Mouse (Mus musculus): ENCODE data around the gene Rftn1.

DNA sequence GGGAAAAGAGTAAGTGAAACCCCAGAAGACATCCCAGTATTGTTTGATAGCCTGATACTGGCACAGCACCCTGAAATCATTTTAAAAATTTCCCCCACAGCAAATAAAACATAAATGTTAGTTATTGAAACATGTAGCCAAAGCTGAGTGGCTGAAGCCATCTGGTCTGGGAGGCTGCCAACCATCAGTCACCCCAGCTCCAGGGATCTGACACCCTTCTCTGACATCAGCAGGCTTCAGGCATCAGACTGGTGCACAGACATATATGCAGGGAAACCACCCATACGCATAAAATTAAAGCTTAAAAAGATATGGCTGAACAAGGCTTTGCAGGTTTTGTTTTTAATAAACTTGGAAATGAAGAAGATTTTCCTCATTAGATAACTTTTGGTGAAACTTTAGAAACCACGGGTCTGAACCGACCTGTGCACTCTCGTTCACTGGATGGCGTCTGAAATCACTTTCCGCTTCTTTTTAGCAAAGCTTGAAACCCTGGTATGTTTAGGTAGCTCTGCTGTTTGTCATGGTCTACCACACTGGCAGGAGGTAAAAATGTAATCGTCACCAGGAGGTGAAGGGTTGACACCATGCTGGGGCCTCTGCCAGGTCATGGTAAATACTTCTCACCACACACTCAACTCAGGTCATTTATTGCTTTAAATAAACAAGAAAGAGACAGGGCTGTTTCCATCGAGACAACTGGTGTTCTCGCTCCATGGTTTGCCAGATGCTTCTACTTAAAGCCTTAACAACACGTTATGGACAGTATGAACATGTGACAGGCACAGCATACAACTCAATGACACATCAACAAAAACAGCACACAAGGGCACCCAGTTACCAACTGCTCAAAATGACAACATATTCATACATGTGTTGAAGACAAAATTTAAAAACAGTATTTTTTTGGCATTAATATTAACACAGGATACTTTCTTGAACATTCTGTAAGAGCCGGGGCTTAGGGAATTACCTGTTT lies 197.6 kb downstream of the Rftn1 start:
- TF ChIP-seq CTCF (conservative IDR thresholded peaks at IDR 0.05 in 1 of 2, IDR thresholded peaks at IDR 0.05 in 1 of 2; ENCODE audit: low read depth in 2 of 2, low read length in 2 of 2) (no peak), MAFK (IDR thresholded peaks at IDR 0.05; ENCODE audit: insufficient replicate concordance, low read length) (no peak), ZC3H11A (IDR thresholded peaks at IDR 0.05; ENCODE audit: low read depth, low read length) (no peak), MXI1 (IDR thresholded peaks at IDR 0.05; ENCODE audit: low read depth, low read length) (peak; percentile 61), JUND (conservative IDR thresholded peaks at IDR 0.05; ENCODE audit: low read depth, low read length) (no peak)
